Mouse (Mus musculus): ENCODE results near the gene Pus1. TPM values are rescaled to one million over a fixed set of nuclear protein-coding genes. Genes with fewer than 3 reads are reported as not detected.

Pus1 gene
- 34.6 and 37.8 TPM in 2 replicates for polyA plus RNA-seq (2015; fragmentation: Nextera tagmentation; extraction: Ambion mirVana)

DNA sequence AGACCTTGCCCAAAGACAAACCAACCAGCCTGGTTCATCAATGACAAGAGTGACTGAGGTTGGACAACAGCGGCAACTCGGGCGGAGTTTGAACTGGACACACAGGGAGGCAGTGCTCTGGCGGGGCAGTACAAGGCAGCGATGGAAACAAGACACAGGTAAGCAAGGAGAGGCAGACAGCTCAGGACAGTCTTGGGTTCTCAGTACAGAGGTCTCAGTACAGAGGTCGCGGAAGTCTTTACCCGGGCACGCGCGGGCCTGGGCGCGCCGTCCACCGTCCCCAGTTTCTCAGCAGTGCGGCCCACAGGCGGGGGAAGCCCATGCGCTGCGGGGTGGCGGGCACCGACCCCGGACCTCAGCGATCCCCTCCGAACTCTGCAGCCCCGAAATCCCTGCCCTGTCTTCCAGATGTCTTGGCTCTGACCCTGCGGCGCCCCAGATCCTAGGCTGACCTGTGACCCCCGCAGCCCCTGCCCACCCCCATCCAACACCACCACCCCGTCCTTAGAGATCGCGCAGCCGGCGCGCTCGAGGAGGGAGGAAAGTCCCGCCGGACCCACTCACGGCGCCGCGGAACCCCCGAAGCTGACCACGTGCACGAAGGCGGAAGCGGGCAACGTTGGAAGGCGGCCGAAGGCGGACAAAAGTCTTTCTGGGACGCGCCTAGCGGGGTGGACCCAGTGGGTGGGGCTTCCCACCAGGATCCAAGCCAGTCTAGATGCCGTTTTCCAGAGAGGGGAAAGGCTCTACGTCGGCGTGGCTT, at the start of gene Pus1:
TSS of gene Pus1 (minus strand) at position 662 of the 763 bp plus-strand sequence.
- DNase-seq (ENCODE audit: low spot score) = peak; percentile 75

DNA sequence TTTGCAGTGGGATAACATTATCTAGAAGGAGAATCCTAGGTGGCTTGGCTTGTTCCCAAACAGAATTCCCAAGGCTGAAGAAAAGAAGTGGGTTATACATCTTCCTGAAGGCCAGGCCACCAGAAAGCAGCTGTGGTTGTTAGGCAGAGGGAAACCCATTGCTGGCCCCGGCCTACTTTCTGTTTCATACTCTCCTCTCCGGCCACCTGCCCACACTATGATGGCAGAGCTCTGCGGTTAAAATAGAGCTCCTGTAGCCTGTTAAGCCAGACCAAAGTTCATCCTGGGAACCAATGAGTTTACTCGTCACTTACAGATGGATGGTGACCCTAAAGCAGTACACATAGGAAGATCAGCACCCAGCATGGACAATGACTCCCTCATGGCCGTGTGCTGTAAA, 47.1 kb upstream of the Pus1 start:
- DNase-seq (ENCODE audit: low spot score) = no peak

DNA sequence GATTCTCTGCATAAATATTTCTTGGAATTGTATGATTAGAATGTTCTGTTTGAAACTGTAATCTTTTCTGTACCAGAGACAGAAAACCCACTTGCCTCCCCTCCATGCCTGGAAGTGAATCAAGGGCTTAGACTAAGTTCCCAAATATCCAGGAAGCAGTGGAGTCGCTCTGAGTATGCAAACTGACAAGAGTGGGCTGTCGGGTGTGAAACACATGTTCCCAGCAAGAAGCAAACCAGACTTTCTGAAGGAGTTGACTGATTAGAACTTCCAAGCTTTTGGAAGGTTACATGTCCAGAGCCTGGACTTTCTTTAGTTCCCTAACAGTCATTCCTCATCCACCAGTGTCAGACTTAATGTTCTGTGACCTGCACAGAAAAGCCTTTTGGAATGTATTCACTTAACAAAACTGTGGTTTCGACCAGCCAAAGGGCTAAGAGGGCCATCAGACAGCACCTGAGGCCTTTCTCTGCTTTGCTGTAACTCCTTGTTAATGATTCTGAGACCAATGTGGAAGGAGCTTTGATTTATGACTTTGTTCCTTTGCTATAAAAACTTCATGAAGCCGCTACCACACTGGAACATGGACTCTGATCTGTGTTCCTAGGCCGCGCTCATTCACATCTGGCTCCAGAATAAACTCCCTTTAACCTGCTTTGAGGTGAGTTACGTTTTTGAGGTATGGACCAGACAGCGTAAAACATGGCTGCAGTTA, 46.5 kb upstream of the Pus1 start:
- no peak for DNase-seq (ENCODE audit: low spot score)

DNA sequence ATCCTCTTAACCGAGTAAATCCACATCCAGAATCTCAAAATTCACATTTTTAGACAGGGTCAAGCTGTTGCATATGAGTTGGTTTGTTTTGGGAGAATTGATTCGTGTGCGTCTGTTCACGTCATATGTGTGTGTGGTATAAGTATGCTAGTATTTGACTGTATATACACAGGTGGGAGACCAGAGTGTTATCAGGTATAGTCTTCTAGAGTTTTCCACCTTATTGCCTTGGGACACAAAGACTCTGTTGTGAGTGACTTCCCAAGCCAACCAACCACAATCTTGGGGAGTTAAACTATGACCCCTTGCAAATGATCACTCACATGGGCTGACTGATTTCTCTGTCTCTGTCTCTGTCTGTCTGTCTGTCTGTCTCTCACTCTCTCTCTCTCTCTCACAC, 44.0 kb upstream of the Pus1 start:
- no peak for DNase-seq (ENCODE audit: low spot score)

DNA sequence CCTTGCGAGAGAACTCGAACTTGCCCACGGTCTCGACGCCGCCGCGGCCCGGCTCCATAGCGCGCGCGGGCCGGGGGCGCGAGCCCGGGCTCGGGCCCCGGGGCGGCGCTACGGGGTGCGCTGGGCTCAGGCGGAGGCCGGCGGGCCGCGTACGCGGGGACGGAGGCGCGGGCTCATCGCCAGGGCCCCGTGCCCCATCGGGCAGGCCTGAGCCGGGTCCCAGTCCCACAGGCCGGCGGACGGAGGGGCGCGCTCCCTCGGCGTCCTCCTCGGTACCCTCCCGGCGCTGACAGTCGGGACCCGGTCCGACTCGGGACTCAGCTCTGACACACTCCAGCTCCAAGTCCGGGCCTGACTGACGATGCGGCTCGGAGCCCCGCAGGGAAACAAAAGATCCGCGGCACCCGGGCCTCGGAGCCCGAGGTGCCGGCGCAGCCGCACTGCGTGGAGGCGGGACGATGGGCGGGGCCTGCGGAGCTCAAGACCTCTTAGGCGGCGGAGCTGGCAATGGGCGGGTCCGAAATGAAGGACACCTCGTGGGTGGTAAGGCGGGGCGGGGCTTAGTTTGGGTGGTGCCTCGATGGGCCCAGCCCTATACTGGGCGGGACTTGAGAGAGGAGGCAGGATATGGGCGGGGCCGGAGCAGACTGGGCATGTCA, 29.3 kb upstream of the Pus1 start, which contains the start of gene Ulk1:
TSS of gene Ulk1 (minus strand) at position 431 of the 659 bp plus-strand sequence.
- DNase-seq (ENCODE audit: low spot score) = peak; percentile 100

DNA sequence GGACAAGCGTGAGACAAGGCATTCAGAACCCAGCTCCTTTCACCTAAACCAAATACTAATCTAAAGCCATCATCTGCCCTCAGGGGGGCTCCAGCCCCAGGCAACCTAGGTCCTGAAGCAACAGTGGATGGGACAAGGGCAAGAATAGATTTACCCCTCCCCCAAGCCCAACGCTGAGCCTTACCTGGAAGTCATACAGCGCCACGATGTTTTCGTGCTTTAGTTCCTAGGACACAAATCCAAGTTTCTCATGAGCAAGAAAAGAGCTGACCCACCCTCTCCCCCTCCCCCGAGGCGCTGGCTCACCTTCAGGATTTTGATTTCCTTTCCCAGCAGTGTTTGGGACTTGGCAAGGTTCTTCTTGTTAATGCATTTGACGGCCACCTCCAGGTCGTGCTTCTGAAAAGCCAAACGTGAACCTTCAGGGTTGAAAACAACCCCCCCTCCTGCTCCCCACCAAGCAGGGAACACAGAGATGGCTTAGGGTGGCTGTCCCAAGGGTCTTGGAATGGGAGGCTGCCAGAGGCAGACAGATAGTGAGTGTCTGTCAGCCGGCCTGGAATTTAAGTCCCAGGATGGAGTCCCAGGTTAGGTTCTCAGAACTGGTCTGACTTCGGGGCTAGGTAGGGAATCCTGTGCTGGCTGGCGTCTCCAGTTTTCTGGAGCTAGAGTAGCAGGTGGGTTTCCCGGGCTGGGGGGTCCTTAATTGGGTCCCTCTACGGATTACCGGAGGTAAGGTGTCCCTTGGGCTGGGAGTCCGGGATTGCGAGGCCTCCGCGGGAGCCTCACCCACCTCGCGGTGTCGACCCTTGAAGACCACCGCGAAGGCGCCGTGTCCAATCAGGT, 28.6 kb upstream of the Pus1 start:
- DNase-seq (ENCODE audit: low spot score) = peak; percentile 21

DNA sequence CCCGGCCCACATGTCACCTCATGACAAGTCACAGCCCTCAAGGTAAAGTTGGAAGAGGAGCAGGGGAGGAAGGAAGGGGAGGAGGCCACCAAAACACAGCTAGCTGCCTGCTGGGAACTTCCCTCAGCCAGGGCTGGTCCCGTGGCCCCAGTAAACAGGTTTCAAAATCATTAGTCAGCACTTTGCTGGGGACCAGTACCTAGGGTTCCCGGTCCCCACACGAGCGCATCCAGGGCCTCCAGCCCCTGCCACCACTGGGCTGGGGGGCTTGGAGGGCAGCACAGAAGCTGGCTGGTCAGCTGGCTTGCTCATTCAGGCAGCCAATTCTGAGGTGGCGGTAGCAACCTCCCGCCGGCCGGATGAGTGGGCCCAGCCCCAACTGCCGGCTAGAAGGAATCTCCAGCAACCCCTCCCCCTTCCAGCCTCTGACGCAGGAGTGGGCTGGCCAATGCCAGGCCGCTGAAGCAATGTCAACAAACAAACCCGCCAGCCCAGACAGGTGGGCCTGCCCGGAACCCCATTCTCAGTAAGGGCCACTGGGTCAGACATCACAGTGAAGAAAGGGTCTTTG, 27.7 kb upstream of the Pus1 start:
- DNase-seq (ENCODE audit: low spot score) = peak; percentile 63

DNA sequence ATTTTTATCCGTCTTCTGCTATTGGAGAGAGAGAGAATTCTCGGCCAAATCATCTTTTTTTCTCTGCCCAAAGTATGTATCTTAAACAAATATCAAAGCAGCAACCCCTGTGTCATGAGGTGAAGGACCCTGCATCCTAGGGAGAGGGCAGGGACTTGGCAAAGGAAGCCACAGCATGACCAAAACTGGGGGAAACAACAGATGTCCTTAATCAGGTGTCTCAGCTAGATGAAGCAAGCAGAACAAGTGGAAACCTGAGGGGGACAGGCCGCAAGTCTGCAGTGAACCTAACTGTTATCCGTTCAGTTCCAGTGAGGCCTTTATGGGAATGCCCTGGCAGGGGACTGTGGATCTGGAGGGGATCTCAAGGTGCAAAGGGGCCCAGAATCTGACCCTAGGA, 27.0 kb upstream of the Pus1 start:
- no peak for DNase-seq (ENCODE audit: low spot score)

DNA sequence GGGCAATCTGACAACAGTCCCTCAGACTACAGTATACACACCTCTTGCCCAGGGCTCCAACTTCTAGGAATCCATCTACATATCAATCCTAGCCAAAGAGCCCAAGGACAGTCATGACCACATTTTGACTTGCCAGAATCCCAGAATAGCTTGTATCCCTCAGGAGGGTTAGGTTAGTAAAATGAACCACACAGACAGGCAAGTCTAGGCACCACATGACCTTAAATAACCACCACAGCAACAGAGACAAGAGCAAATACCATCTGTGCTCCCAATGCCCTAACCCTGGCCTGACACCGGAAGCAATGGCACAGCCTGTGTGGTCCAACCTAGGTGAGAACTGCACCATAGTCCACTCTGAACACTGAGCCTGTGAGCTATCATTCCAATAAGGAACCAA, 26.2 kb upstream of the Pus1 start:
- no peak for DNase-seq (ENCODE audit: low spot score)

DNA sequence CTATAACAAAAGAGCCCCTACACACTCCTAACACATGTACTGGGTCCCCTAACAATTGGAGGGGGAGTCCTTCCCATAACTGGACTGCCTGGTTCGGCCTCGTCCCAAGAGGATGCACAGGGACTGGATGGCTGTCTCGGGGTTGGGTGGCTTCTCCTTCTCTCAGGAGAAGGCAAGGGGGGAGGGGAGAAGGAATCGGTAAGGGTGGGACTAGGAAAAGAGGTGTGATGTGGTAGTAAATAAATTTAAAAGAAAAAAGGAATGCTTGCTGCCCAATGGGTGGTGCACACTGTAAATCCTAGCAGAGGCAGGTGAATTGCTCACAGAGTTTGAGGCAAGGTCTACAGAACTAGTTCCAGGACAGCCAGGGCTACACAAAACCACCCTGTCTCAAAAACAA, 25.7 kb upstream of the Pus1 start:
- no peak for DNase-seq (ENCODE audit: low spot score)

DNA sequence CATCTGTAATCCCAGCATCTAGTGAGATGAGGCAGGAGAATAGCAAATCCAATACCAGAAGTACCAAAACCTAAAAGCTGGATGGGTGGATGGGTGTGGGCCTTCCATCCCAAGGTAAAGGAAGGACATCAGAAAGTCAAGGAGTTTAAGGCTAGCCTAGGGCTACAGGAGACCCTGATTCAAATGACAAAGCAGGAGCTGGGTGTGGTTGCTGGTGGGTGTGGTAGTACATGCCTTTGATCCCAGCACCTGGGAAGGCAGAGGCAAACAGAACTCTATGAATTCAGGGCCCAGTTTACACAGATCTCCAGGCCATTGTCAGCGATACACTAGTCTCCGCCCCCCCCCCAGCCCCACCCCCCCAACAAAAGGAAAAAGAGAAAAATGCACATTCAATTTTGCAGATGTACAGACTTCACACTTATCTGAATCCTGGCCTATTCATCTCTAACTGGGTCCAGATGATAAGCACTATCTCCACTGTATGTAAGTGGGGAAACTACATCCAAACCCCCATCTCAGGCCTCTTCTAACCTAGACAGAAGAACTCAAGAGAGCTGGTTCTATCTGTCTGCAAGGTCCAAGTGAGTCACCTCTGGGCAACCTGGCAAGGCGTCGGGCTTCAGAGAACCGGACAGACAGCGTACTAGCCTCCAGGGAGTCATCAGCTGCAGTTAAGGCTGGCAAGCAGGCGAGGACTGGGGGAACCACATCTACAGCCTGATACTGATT, 23.7 kb upstream of the Pus1 start:
- DNase-seq (ENCODE audit: low spot score) = no peak

DNA sequence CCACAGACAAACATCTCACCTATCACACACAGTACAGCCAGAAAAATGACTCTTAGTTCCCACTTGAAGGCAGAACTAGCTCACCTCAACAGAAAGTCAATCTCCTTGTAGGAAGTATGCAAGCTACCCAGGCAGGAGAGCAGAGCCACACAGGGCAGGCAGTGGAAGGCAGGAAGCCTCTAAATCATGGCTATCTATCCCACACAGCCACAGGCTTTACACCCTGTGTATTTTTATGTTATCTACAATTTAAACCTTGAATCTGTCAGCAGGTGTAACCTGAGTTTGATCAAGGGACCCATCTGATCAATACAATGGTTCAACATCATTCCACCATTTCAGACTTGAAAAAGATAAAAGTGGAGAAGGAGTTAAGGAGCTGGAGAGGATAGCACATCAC, 22.4 kb upstream of the Pus1 start:
- DNase-seq (ENCODE audit: low spot score) = no peak

DNA sequence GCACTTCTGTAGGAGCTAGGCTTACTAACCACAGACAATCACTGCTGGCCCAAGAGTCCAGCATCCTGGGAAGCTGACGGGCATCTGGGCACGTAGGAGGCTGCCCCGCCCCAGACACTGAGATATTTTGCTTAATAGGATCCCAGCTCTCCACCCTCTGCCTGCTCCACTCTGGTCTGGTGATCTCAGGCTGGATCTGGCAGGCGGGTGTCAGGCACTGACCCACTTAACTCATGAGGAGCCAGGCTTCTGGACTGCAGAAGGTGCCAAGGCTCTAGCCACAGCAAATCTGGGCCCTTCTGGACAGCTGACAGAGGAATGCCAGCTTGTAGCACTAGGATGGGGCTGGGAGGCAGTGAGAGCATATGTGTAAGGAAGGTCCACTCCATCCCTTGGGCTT, 21.7 kb upstream of the Pus1 start:
- no peak for DNase-seq (ENCODE audit: low spot score)

DNA sequence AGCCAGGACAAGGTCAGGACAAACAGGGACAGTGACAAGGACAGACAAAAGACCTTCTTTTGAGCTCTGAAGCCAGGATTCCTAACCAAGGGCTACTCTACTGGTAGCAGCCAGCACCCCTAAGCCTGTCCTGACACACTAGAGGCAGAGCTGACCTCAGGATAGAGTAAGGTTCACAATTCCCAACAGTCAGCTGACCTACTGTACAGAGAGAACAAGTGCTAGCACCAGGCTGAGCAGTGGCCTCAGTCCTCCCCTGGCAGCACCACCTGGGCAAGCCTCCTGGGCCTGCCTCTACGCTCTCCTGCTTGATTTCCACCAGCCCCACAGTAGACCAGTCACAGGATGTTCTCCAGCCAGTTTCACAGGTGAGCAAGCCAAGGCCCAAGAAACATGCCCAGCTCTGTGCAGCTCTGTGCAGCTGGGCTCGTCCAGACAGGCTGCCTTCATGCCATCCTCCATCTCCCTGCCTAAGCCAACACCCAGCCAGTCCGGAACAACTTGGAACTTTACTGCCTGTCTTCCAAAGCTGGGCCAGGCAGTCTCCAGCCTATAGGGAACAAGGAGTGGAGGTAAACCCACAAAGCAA, 20.7 kb upstream of the Pus1 start:
- DNase-seq (ENCODE audit: low spot score) = no peak

DNA sequence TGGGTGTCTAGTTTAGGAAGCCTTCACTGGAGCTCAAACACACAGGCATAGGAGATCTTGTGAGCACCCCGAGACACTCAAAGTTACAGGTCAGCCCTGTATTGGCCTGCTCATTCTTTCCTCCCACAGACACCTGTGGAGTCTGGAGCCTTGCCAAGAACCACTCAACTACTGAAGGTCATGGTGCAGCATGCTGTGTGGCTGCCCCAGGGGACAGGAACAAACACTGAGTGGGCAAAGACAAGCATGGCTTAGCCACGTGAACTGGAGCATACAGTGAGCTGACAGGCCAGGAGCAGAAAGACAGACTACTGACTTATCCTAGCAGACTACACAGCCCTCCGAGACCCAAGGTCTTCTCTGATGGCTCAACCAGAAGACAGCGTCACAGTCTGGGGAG, 17.2 kb upstream of the Pus1 start:
- no peak for DNase-seq (ENCODE audit: low spot score)

DNA sequence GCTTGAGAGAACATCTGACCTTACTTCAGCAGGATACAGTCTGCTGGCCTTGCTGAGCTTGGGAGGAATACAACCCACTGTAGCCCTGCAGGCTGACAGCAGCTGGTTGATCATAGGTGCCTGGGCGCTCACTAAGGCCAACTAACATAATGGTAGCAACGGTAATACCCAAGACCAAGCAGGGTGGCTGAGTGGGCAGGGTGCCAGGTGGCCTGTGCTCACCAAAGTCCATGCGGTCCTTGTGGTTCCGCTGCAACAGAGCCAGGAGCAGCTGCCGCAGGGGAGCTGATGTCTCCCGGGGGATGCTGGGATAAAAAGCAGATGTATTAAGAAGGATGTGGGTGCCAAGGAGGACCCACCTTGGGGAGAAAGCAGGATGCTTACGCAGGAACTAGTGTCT, 13.9 kb upstream of the Pus1 start:
- no peak for DNase-seq (ENCODE audit: low spot score)

DNA sequence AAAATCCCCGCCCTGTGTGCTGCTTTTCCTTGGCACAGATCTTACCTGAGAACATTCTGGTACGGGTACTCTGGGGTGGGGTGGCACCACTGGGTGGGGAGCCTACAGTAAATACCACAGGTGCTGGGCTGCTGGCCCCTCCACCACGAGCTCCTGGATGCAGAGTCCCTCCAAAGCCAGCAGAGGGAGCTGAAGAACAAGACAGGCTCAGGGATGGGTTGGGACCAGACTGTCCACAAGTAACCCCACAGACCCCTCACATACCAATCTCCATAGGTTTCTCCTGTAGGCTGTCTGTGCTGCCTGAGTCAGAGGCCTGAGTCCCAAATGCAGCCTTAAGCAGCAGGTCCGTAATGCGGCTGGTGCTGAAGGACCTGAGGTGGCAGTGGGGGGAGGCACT, 8.2 kb upstream of the Pus1 start:
- DNase-seq (ENCODE audit: low spot score) = peak; percentile 68

DNA sequence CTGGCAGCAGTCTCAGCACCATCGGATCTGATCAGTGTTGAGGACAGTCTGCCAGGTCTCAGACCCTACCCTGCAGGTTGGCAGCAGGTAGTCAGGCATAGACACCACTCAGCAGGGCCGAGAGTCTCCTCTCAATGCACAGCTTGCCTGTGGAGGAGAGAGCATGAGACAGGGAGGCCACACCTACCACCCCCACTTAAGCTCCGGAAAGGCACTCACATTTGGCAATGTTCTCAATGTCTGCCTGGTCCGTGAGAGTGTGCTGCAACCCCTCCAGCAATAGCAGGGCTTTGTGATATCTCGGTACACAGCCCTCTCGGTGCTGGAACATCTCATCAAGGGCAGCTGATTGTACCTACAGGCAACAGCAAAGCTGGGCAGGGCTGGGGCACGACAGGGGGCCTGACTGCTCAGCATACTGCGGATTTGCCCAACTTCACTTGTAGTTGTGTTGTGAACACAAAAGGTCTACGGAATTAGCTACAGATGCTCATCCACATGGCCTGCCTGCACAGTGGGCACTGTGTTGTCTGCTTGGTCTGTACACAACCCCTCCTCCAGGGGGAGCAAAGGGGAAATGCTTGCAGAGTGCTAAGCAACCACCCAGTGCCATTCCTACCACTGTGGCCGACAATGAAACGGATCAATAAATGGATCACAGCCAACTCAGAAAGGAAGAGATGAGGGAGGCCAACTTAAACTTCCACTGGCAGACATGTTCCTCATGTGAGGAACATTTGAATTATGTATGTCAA, 5.8 kb upstream of the Pus1 start:
- DNase-seq (ENCODE audit: low spot score) = no peak

DNA sequence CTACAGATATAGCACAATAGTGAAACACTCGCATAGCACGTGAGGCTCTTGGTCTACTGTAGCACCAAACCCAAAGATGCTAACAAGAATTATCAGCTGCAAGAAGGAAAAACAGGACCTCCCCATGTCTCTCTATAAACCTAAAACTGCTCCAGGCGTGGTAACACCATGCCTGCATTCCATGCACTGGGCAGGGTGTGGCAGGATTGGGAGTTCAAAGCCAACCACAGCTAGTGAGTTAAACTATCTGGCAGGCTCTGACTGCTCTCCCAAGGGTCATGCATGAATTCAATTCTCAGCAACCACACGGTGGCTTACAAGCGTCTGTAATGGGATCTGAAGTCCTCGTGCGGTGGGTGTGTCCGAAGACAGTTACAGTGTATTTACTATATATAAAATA, 2.7 kb upstream of the Pus1 start:
- DNase-seq (ENCODE audit: low spot score) = no peak
